Comparison of ENCODE assay signal across 17 mouse cellular contexts in the genomic region with DNA sequence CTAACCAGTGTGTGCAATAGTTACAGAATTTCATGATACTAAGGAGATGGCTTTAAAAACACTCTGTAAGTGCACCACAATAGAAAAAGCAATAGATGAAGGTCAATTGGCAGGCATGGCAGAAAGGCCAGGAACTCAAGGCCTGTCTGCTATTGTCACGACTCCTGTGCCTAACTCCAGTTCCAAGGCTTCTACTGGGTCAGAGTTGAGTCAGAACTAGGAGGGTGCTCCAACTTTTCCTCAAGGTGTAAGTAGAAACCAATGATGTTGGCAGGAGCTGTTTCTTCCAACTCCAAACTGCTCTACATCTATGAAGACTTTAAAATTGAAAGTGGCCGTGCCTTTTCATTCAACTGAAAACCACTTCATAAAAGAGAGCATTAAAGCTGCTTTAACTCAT. TPM values are rescaled to one million over a fixed set of nuclear protein-coding genes. Genes with fewer than 3 reads are reported as not detected.
DNase-seq lines count a peak whose midpoint lies in the region; ATAC-seq and TF ChIP-seq lines count a peak whose summit lies in the region.
"Had no signal": no experiment of that assay in that cellular context is flagged by ENCODE, and none has a peak within 500 bp of the region (broad histone marks: within the 10 kb centered on the region; RNA-seq: fewer than 3 reads in every experiment).

No protein-coding gene starts in this region.

- no peak overlapping the region for H3K9ac ChIP-seq in heart, embryonic 13.5 days
- no peak overlapping the region for H3K9ac ChIP-seq in lung, postnatal 0 days (replicated peaks; ENCODE audit: low read depth)
- no peak overlapping the region for H3K9ac ChIP-seq in hindbrain, embryonic 14.5 days
- H3K9ac ChIP-seq: hindbrain, embryonic 15.5 days; limb, embryonic 13.5 days; midbrain, embryonic 12.5 days; neural tube, embryonic 12.5 days had no signal

- DNase-seq in adrenal gland, adult (ENCODE audit: inconsistent age in 2 of 2, low spot score in 1 of 2): peak; percentile 37 to 82
- DNase-seq in adrenal gland, postnatal 4 days (ENCODE audit: low spot score in 2 of 2): no peak
- DNase-seq in heart, adult 18-20 months: no peak
- DNase-seq in lung, postnatal 0 days (ENCODE audit: low spot score): peak; percentile 29
- no peak for DNase-seq in lung, postnatal 14 days
- no peak for DNase-seq in hindbrain, embryonic 14.5 days (ENCODE audit: low spot score)
- DNase-seq in cerebellum, adult 9-11 months: no peak
- DNase-seq: cerebellum, adult 11-12 months; embryo, embryonic 11 days; right cerebral cortex, adult 18-20 months; thymus, postnatal 36 days had no signal

- H3K36me3 ChIP-seq in heart, embryonic 13.5 days: peaks cover 9% of the 10 kb centered on the region; the same call in 1 of the 2 replicates
- no peaks in the 10 kb centered on the region for H3K36me3 ChIP-seq in lung, postnatal 0 days (ENCODE audit: insufficient read depth, low read length)
- no peaks in the 10 kb centered on the region for H3K36me3 ChIP-seq in hindbrain, embryonic 14.5 days (replicated peaks; ENCODE audit: control insufficient read depth, insufficient read depth)
- H3K36me3 ChIP-seq: hindbrain, embryonic 15.5 days; limb, embryonic 13.5 days; midbrain, embryonic 12.5 days; neural tube, embryonic 12.5 days had no signal

- no peak overlapping the region for H3K4me2 ChIP-seq in heart, embryonic 13.5 days
- no peak overlapping the region for H3K4me2 ChIP-seq in lung, postnatal 0 days (replicated peaks; ENCODE audit: low read depth, low read length)
- H3K4me2 ChIP-seq in hindbrain, embryonic 14.5 days (replicated peaks): no peak overlapping the region
- H3K4me2 ChIP-seq: hindbrain, embryonic 15.5 days; limb, embryonic 13.5 days; midbrain, embryonic 12.5 days; neural tube, embryonic 12.5 days had no signal

- no peaks in the 10 kb centered on the region for H3K9me3 ChIP-seq in heart, embryonic 13.5 days
- no peaks in the 10 kb centered on the region for H3K9me3 ChIP-seq in lung, postnatal 0 days (ENCODE audit: low read length)
- H3K9me3 ChIP-seq in hindbrain, embryonic 14.5 days (ENCODE audit: control insufficient read depth, low read length): no peaks in the 10 kb centered on the region
- H3K9me3 ChIP-seq: hindbrain, embryonic 15.5 days; limb, embryonic 13.5 days; midbrain, embryonic 12.5 days; neural tube, embryonic 12.5 days had no signal

- TF ChIP-seq CTCF in lung, postnatal 0 days (IDR thresholded peaks at IDR 0.05): no peak

- 55% methylated on average over 2 of the region's 2 CpGs for WGBS in heart, embryonic 13.5 days
- 65% methylated on average over 2 of the region's 2 CpGs for WGBS in lung, postnatal 0 days
- WGBS in hindbrain, embryonic 14.5 days: 75% methylated on average over 2 of the region's 2 CpGs

- H3K27ac ChIP-seq in heart, embryonic 13.5 days (replicated peaks): peak overlapping the region; percentile 56
- H3K27ac ChIP-seq in lung, postnatal 0 days (ENCODE audit: low read length): no peak overlapping the region
- H3K27ac ChIP-seq in hindbrain, embryonic 14.5 days: no peak overlapping the region
- H3K27ac ChIP-seq: hindbrain, embryonic 15.5 days; kidney, postnatal 0 days; limb, embryonic 13.5 days; midbrain, embryonic 12.5 days; neural tube, embryonic 12.5 days had no signal

- ATAC-seq in heart, embryonic 13.5 days (ENCODE audit: extremely low read depth, insufficient number of reproducible peaks, low FRiP score, low TSS enrichment): no peak
- ATAC-seq in lung, postnatal 0 days: no peak
- no peak for ATAC-seq in hindbrain, embryonic 14.5 days (ENCODE audit: low FRiP score)

- no peaks in the 10 kb centered on the region for H3K27me3 ChIP-seq in heart, embryonic 13.5 days (replicated peaks)
- H3K27me3 ChIP-seq in lung, postnatal 0 days (replicated peaks; ENCODE audit: insufficient read depth, low read length): no peaks in the 10 kb centered on the region
- no peaks in the 10 kb centered on the region for H3K27me3 ChIP-seq in hindbrain, embryonic 14.5 days (ENCODE audit: control insufficient read depth, insufficient read depth, low read length)
- H3K27me3 ChIP-seq: hindbrain, embryonic 15.5 days; midbrain, embryonic 12.5 days; neural tube, embryonic 12.5 days had no signal

- H3K4me1 ChIP-seq in heart, embryonic 13.5 days: peaks cover 39% of the 10 kb centered on the region
- no peaks in the 10 kb centered on the region for H3K4me1 ChIP-seq in lung, postnatal 0 days (ENCODE audit: insufficient read depth, low read depth, low read length)
- H3K4me1 ChIP-seq in hindbrain, embryonic 14.5 days (replicated peaks; ENCODE audit: control insufficient read depth, insufficient read depth, low read length): no peaks in the 10 kb centered on the region
- H3K4me1 ChIP-seq: hindbrain, embryonic 15.5 days; neural tube, embryonic 12.5 days had no signal

- no peak overlapping the region for H3K4me3 ChIP-seq in heart, embryonic 13.5 days
- no peak overlapping the region for H3K4me3 ChIP-seq in lung, postnatal 0 days (ENCODE audit: low read depth, low read length)
- no peak overlapping the region for H3K4me3 ChIP-seq in hindbrain, embryonic 14.5 days (replicated peaks; ENCODE audit: low read length)
- H3K4me3 ChIP-seq: hindbrain, embryonic 15.5 days; limb, embryonic 13.5 days; midbrain, embryonic 12.5 days; neural tube, embryonic 12.5 days had no signal

- no peak for TF ChIP-seq EP300 in lung, postnatal 0 days (IDR thresholded peaks at IDR 0.05)

RNA-seq across cellular contexts. Expression of gene Pdlim5, which starts 54.8 kb away (rescaled TPM):
- total RNA-seq in adrenal gland, postnatal 4 days (2021): 10 to 100 TPM; 53.5 to 57.7 TPM
- 169 and 191 TPM in 2 replicates for polyA plus RNA-seq in heart, embryonic 13.5 days (2015; fragmentation: Nextera tagmentation; extraction: Ambion mirVana)
- 100 to 1,000 TPM; 614 to 711 TPM for total RNA-seq in heart, adult 18-20 months (2021)
- 25.8 and 28.4 TPM in 2 replicates for polyA plus RNA-seq in lung, postnatal 0 days (2015; fragmentation: Nextera tagmentation; extraction: Ambion mirVana)
- 17.8 and 21.1 TPM in 2 replicates for polyA plus RNA-seq in hindbrain, embryonic 14.5 days (2014; fragmentation: Nextera tagmentation; extraction: Ambion mirVana)

Comparison
In these comparisons a context has a peak if more than half of its experiments do, and no peak if none do; other contexts are left out.
1. DNase-seq: peak in adrenal gland, adult (2 of 2) and lung, postnatal 0 days (single experiment); none in adrenal gland, postnatal 4 days (0 of 2), heart, adult 18-20 months (0 of 2), lung, postnatal 14 days (single experiment), hindbrain, embryonic 14.5 days (single experiment) and cerebellum, adult 9-11 months (single experiment).